Mouse (Mus musculus) MEL (cell line): ENCODE data around the gene Akr1b7. TPM values are rescaled to one million over a fixed set of nuclear protein-coding genes. Genes with fewer than 3 reads are reported as not detected.
"Not testable (repeated sequence)": the region's sequence is repeated elsewhere in the genome, so short reads cannot be mapped to it uniquely, and the experiment has no call there.

Experiments used
- DNase-seq: peaks from one replicate; pipeline ENCODE4 v3.0.0; 2011; ENCODE audit warnings: low read depth, low spot score
- H3K27ac ChIP-seq: 2 replicates; pipeline ENCODE4 v1.5.1; 2012; ENCODE audit warnings: low read depth, mild to moderate bottlenecking, control low read depth, low read length, moderate library complexity; ENCODE audit not compliant: control insufficient read depth
- H3K27me3 ChIP-seq, 2 experiments: fragments of 150-350 bp in 1 of 2; sonication (generic) in 1 of 2; 2 replicates each; pipeline ENCODE4 v1.6.1; 2012; ENCODE audit warnings: low read length in 2 of 2, mild to moderate bottlenecking in 2 of 2, improper control_type of control experiment in 1 of 2, moderate library complexity in 1 of 2; ENCODE audit not compliant: insufficient read depth in 2 of 2, control insufficient read depth in 1 of 2
- H3K36me3 ChIP-seq, 2 experiments: 2 replicates each; pipeline ENCODE4 v1.6.1; 2012 to 2014; ENCODE audit warnings: low read length in 2 of 2, improper control_type of control experiment in 1 of 2, inconsistent platforms in 1 of 2, mild to moderate bottlenecking in 1 of 2; ENCODE audit not compliant: insufficient read depth in 2 of 2, control insufficient read depth in 1 of 2
- H3K4me1 ChIP-seq, 2 experiments: fragments of 150-350 bp in 1 of 2; sonication (generic) in 1 of 2; 2 replicates each; pipeline ENCODE4 v1.6.1; 2012; ENCODE audit warnings: low read length in 2 of 2, improper control_type of control experiment in 1 of 2, mild to moderate bottlenecking in 1 of 2; ENCODE audit not compliant: insufficient read depth in 2 of 2, control insufficient read depth in 1 of 2
- H3K4me3 ChIP-seq, 2 experiments: fragments of 150-350 bp in 1 of 2; sonication (generic) in 1 of 2; 2 replicates each; pipeline ENCODE4 v1.5.1; 2012; ENCODE audit warnings: low read depth in 2 of 2, low read length in 2 of 2, mild to moderate bottlenecking in 2 of 2, moderate library complexity in 2 of 2, control low read depth in 1 of 2, improper control_type of control experiment in 1 of 2; ENCODE audit not compliant: control insufficient read depth in 1 of 2, insufficient read depth in 1 of 2
- H3K79me2 ChIP-seq: 2 replicates; pipeline ENCODE4 v1.6.1; 2012; ENCODE audit warnings: mild to moderate bottlenecking, low read length, moderate library complexity; ENCODE audit not compliant: control insufficient read depth, poor library complexity, insufficient read depth
- H3K9ac ChIP-seq: 2 replicates; pipeline ENCODE4 v1.6.1; 2012; ENCODE audit warnings: low read depth, mild to moderate bottlenecking, control low read depth, low read length, moderate library complexity; ENCODE audit not compliant: control insufficient read depth, poor library complexity, severe bottlenecking
- H3K9me3 ChIP-seq: fragments of 150-350 bp; sonication (generic); replicated peaks from 2 replicates; pipeline ENCODE4 v1.6.1; 2012; ENCODE audit warnings: mild to moderate bottlenecking, low read length, improper control_type of control experiment, moderate library complexity; ENCODE audit not compliant: insufficient read depth
- CTCF ChIP-seq, 3 experiments: IDR thresholded peaks in 2 of 3; conservative IDR thresholded peaks in 1 of 3; 2 replicates each; pipeline ENCODE4 v1.5.1; 2011 to 2012; ENCODE audit warnings: low read length in 3 of 3, low read depth in 2 of 3, mild to moderate bottlenecking in 2 of 3, improper control_type of control experiment in 1 of 3, inconsistent platforms in 1 of 3, mixed read lengths in 1 of 3, moderate library complexity in 1 of 3; ENCODE audit not compliant: control insufficient read depth in 1 of 3, insufficient read depth in 1 of 3, poor library complexity in 1 of 3, severe bottlenecking in 1 of 3
- ETS1 ChIP-seq: IDR thresholded peaks from 2 replicates; pipeline ENCODE4 v1.6.1; 2012; ENCODE audit warnings: low read depth, mild to moderate bottlenecking, inconsistent platforms, low read length, improper control_type of control experiment, moderate library complexity
- GABPA ChIP-seq: IDR thresholded peaks from 2 replicates; pipeline ENCODE4 v1.6.1; 2012; ENCODE audit warnings: low read depth, mild to moderate bottlenecking, inconsistent platforms, low read length, improper control_type of control experiment, moderate library complexity
- MAFK ChIP-seq: IDR thresholded peaks from 2 replicates; pipeline ENCODE4 v1.6.1; 2011; ENCODE audit warnings: low read depth, mild to moderate bottlenecking, low read length, improper control_type of control experiment, borderline replicate concordance
- MXI1 ChIP-seq: IDR thresholded peaks from 2 replicates; pipeline ENCODE4 v1.6.1; 2011; ENCODE audit warnings: mild to moderate bottlenecking, low read depth, low read length, improper control_type of control experiment
- POLR2AphosphoS5 ChIP-seq: IDR thresholded peaks from 2 replicates; pipeline ENCODE4 v1.6.1; 2012; ENCODE audit warnings: low read depth, borderline replicate concordance, mild to moderate bottlenecking, inconsistent platforms, low read length, moderate library complexity, mixed read lengths
- RAD21 ChIP-seq: IDR thresholded peaks from 2 replicates; pipeline ENCODE4 v1.6.1; 2011; ENCODE audit warnings: mild to moderate bottlenecking, low read depth, low read length, improper control_type of control experiment
- SMC3 ChIP-seq: IDR thresholded peaks from 2 replicates; pipeline ENCODE4 v1.6.1; 2011; ENCODE audit warnings: low read depth, low read length, improper control_type of control experiment
- TCF12 ChIP-seq: IDR thresholded peaks from 2 replicates; pipeline ENCODE4 v1.6.1; 2014; ENCODE audit warnings: low read depth, mild to moderate bottlenecking, inconsistent platforms, low read length, improper control_type of control experiment, moderate library complexity
- USF2 ChIP-seq, 2 experiments: IDR thresholded peaks; 2 replicates each; pipeline ENCODE4 v1.6.1; 2011 to 2012; ENCODE audit warnings: improper control_type of control experiment in 2 of 2, low read length in 2 of 2, borderline replicate concordance in 1 of 2, inconsistent platforms in 1 of 2, low read depth in 1 of 2, mild to moderate bottlenecking in 1 of 2; ENCODE audit not compliant: insufficient read depth in 1 of 2
- ZNF384 ChIP-seq: IDR thresholded peaks from 2 replicates; pipeline ENCODE4 v1.6.1; 2012; ENCODE audit warnings: low read depth, mild to moderate bottlenecking, inconsistent platforms, low read length, improper control_type of control experiment
- polyA plus RNA-seq, 2 experiments: library from polyadenylated mRNA; stranded (reverse) in 1 of 2; unstranded in 1 of 2; fragments of >175 nt in 1 of 2; fragments of >200 nt in 1 of 2; gene quantifications; 2 replicates each; pipeline versions ENCODE4 v1.2.1 to v1.2.4; 2012; ENCODE audit warnings: low replicate concordance in 2 of 2, low read depth in 1 of 2; ENCODE audit not compliant: insufficient read length in 2 of 2, insufficient read depth in 1 of 2, missing spikeins in 1 of 2
- total RNA-seq: library from RNA; depleted of rRNA; stranded (reverse); fragments of 300-350 nt; gene quantifications from 2 replicates; pipeline ENCODE4 v1.2.3, GENCODE M21; 2012

Akr1b7 gene
- total and polyA plus RNA-seq, 3 experiments = not detected

DNA sequence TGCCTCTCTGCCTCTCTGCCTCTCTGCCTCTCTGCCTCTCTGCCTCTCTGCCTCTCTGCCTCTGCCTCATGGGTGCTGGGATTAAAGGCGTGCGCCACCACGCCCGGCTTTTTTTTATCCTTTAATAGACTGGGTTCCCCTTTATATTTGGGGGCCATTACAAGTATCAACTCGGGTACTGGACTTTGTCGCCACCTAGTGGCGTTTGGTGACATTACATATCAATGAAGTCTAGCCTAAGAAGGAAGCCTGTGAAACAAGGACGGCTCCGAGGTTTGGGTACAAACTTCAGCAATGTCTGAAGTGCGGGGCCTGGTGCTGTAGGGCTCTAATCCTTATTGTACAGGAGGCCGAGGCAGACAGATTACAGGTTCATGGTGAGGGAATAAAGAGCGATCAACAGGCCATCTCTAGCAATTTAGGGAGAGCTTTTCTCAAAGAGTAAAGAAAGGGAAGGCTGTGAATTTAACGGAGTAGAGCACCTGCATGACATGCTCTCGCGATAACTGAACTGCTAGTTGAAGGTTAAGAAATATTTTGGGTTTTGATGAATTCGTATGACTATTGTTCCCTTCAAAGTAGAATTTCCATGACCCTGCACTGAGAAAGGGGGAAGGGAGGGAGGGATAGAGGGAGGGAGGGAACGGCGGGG is 40.3 kb upstream of the Akr1b7 start:
- Histone ChIP-seq H3K9ac (peak overlapping the region; percentile 70), H3K4me3 (peak overlapping the region in 1 of 2 experiments; percentile 50; a peak in 2 of 4 replicates)

GRCm38 (mm10) chr6:34373841-34374240 is 38.3 kb upstream of the Akr1b7 start:
- H3K36me3 ChIP-seq = no peaks in the 10 kb centered on the region
- no peak overlapping the region for H3K4me3 ChIP-seq
- no peak overlapping the region for H3K9ac ChIP-seq
- DNase-seq = peak; percentile 55
- TF ChIP-seq MAFK (peak; percentile 99), ETS1 (peak; percentile 20; the same call in 1 of the 2 replicates), TCF12 (no peak)
- H3K27me3 ChIP-seq = 0 out of 4 replicates have a peak, but pooled peaks cover 0 to 1% of the 10 kb centered on the region in 2 experiments
- no peak overlapping the region for H3K27ac ChIP-seq
- H3K4me1 ChIP-seq = no peaks in the 10 kb centered on the region
- no peaks in the 10 kb centered on the region for H3K79me2 ChIP-seq
- no peaks in the 10 kb centered on the region for H3K9me3 ChIP-seq

More for the DNA sequence above, 40.3 kb upstream of the Akr1b7 start:
- H3K27ac ChIP-seq = no peak overlapping the region
- H3K9me3 ChIP-seq = no peaks in the 10 kb centered on the region
- H3K4me1 ChIP-seq = no peaks in the 10 kb centered on the region
- TF ChIP-seq USF2 (IDR thresholded peaks at IDR 0.05; ENCODE audit: borderline replicate concordance in 1 of 2, insufficient read depth in 1 of 2, low read depth in 1 of 2, low read length in 2 of 2) = no peak
- peak; percentile 62 for TF ChIP-seq SMC3
- TF ChIP-seq POLR2AphosphoS5 = no peak
- TF ChIP-seq RAD21 = peak; percentile 62
- TF ChIP-seq MXI1 = no peak
- no peak for TF ChIP-seq TCF12
- peak; percentile 76 for TF ChIP-seq ZNF384
- peak; percentile 56 to 82 (median 65) for TF ChIP-seq CTCF (IDR thresholded peaks at IDR 0.05 in 2 of 3, conservative IDR thresholded peaks at IDR 0.05 in 1 of 3; ENCODE audit: control insufficient read depth in 1 of 3, insufficient read depth in 1 of 3, low read depth in 2 of 3, low read length in 3 of 3, poor library complexity in 1 of 3, severe bottlenecking in 1 of 3)
- TF ChIP-seq GABPA = no peak
- H3K36me3 ChIP-seq = no peaks in the 10 kb centered on the region
- no peaks in the 10 kb centered on the region for H3K79me2 ChIP-seq
- peaks cover 0 to 3% of the 10 kb centered on the region in 2 experiments; a peak in 1 of 4 replicates for H3K27me3 ChIP-seq
- peak; percentile 91 for DNase-seq

DNA sequence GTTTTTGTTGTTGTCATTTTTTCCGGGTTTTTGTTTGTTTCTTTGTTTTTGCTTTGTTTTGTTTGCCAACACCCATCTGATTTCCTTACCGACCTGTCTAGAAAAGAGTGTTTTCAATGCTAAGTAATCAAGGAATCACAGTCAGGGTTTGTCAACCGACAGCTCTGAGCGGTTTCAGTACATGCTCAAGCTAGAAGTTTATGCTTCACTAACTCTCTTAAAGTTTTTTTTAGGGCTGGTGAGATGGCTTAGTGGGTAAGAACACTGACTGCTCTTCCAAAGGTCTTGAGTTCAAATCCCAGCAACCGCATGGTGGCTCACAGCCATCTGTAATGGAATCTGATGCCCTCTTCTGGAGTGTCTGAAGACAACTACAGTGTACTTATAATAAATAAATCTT is 36.2 kb upstream of the Akr1b7 start:
- not testable (repeated sequence) for DNase-seq, H3K9ac ChIP-seq, H3K27me3 ChIP-seq, H3K4me1 ChIP-seq, H3K4me3 ChIP-seq, H3K9me3 ChIP-seq, H3K79me2 ChIP-seq, H3K27ac ChIP-seq, H3K36me3 ChIP-seq
